Mouse (Mus musculus) E14TG2a.4 (cell line): ENCODE data around the gene Casc3.

ENCODE experiments used
- H3K27me3 ChIP-seq: 2 replicates; pipeline ENCODE4 v1.6.1; 2014; ENCODE audit warnings: low read length, control low read depth; ENCODE audit not compliant: insufficient read depth
- H3K36me3 ChIP-seq: 2 replicates; pipeline ENCODE4 v1.6.1; 2014; ENCODE audit warnings: low read length, control low read depth; ENCODE audit not compliant: insufficient read depth
- H3K4me1 ChIP-seq: replicated peaks from 2 replicates; pipeline ENCODE4 v1.6.1; 2014; ENCODE audit warnings: low read depth, low read length, control low read depth
- H3K4me3 ChIP-seq: replicated peaks from 2 replicates; pipeline ENCODE4 v1.5.1; 2014; ENCODE audit warnings: mild to moderate bottlenecking, low read length
- H3K9me3 ChIP-seq: 2 replicates; pipeline ENCODE4 v1.6.1; 2014; ENCODE audit warnings: low read length, control low read depth
- CTCF ChIP-seq: conservative IDR thresholded peaks from 2 replicates; pipeline ENCODE4 v1.5.1; 2014; ENCODE audit warnings: low read length
- NANOG ChIP-seq: IDR thresholded peaks from 2 replicates; pipeline ENCODE4 v1.6.1; 2014; ENCODE audit warnings: borderline replicate concordance, low read length, mixed read lengths
- POU5F1 ChIP-seq: IDR thresholded peaks from 2 replicates; pipeline ENCODE4 v1.6.1; 2014; ENCODE audit warnings: low read length, borderline replicate concordance

Casc3 gene

GRCm38 (mm10) chr11:98854659-98855058 lies 50.0 kb downstream of the Casc3 start:
- no peaks in the 10 kb centered on the region for H3K9me3 ChIP-seq
- H3K4me3 ChIP-seq, result no peak overlapping the region
- peaks cover 49% of the 10 kb centered on the region for H3K4me1 ChIP-seq
- H3K36me3 ChIP-seq, result no peaks in the 10 kb centered on the region
- H3K27me3 ChIP-seq, result peaks cover 23% of the 10 kb centered on the region
- TF ChIP-seq CTCF (no peak), NANOG (no peak), POU5F1 (no peak)

GRCm38 (mm10) chr11:98858759-98859731 lies 54.3 kb downstream of the Casc3 start:
- no peaks in the 10 kb centered on the region for H3K9me3 ChIP-seq
- H3K4me3 ChIP-seq, result peak overlapping the region; percentile 24; the same call in 1 of the 2 replicates
- H3K36me3 ChIP-seq, result no peaks in the 10 kb centered on the region
- H3K27me3 ChIP-seq, result no peaks in the 10 kb centered on the region
- TF ChIP-seq POU5F1 (no peak), CTCF (peak; percentile 83)
- peaks cover 26% of the 10 kb centered on the region for H3K4me1 ChIP-seq

- no peak for TF ChIP-seq NANOG
- no peak for TF ChIP-seq CTCF
- TF ChIP-seq POU5F1, result no peak
- H3K9me3 ChIP-seq, result no peaks in the 10 kb centered on the region
Measured at GRCm38 (mm10) chr11:98863028-98863750, 58.5 kb downstream of the Casc3 start, which contains the start of gene Wipf2. Wipf2 (plus strand) TSS chr11:98863638.

DNA sequence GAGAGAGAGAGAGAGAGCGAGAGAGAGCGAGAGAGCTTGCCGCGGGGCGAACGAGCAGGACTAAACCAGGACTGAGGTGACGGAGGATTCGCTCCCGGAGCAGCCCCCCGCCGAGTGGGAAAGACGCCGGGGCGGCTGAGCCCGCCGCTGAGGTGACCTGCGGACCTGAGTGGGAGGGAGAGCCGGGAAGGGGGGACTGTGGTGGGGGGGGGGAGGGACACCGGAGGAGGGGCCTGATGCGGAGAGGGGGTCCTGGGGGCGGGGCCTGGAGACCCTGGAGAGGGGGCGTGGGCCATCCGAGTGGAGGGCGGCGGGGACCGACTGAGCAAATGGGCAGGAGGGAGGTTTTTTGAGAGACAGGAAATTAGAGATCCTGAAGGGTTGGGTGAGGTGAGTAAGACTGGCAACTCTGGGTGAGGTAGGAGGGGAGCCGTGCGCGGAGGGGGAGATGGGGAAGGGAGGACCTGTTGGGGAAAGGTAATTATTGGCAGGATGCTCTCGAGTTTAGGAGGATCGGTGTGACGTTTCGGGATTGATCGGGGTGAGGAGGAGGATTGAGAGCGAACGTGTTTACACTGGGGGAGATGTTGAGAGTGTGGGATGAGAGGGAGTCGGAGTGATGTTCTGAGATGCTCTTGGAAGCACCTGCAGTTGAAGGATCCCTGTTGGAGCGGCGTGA lies 59.2 kb downstream of the Casc3 start:
- H3K9me3 ChIP-seq, result no peaks in the 10 kb centered on the region
- TF ChIP-seq CTCF (no peak), NANOG (no peak), POU5F1 (no peak)
- H3K27me3 ChIP-seq, result no peaks in the 10 kb centered on the region
- H3K36me3 ChIP-seq, result peaks cover 21% of the 10 kb centered on the region
- peak overlapping the region; percentile 83 for H3K4me3 ChIP-seq
- peaks cover 23% of the 10 kb centered on the region for H3K4me1 ChIP-seq

More at GRCm38 (mm10) chr11:98863028-98863750, 58.5 kb downstream of the Casc3 start, which contains the start of gene Wipf2:
- Histone ChIP-seq H3K36me3 (peaks cover 17% of the 10 kb centered on the region), H3K4me1 (peaks cover 28% of the 10 kb centered on the region), H3K4me3 (peak within 1 kb of the TSS; percentile 83), H3K27me3 (no peaks in the 10 kb centered on the region)

- Histone ChIP-seq H3K9me3 (no peaks in the 10 kb centered on the region), H3K36me3 (peaks cover 43% of the 10 kb centered on the region), H3K4me1 (peaks cover 31% of the 10 kb centered on the region), H3K27me3 (no peaks in the 10 kb centered on the region), H3K4me3 (no peak overlapping the region)
- TF ChIP-seq POU5F1 (no peak), CTCF (no peak), NANOG (no peak)
Measured at GRCm38 (mm10) chr11:98867293-98867692, 62.6 kb downstream of the Casc3 start.

- TF ChIP-seq CTCF (no peak), NANOG (no peak), POU5F1 (no peak)
- Histone ChIP-seq H3K36me3 (peaks cover 43% of the 10 kb centered on the region), H3K9me3 (no peaks in the 10 kb centered on the region), H3K27me3 (no peaks in the 10 kb centered on the region), H3K4me1 (peaks cover 31% of the 10 kb centered on the region), H3K4me3 (no peak overlapping the region)
Measured at GRCm38 (mm10) chr11:98869906-98870305, 65.2 kb downstream of the Casc3 start.

DNA sequence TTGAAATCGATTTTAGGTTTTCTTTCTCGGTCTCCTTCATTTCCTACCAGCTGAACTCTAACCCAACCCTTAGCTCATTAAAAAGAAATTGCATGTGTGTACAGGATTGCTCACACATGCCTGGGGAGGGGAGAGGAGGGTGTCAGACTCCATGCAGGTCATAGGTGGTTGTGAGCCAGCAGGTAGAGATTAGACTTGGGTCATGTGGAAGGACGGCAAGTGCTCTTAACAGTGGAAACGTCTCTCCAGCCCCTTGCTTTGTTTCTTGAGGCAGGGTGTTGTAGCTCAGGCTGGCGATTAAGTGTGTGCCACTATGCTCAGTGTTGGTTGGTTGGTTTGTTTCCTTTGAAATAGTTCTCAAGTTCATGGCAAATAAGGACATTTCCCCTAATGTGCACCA lies 66.1 kb downstream of the Casc3 start:
- H3K4me1 ChIP-seq, result peaks cover 34% of the 10 kb centered on the region
- peaks cover 43% of the 10 kb centered on the region for H3K36me3 ChIP-seq
- TF ChIP-seq CTCF (no peak), POU5F1 (no peak), NANOG (no peak)
- no peak overlapping the region for H3K4me3 ChIP-seq
- H3K27me3 ChIP-seq, result no peaks in the 10 kb centered on the region
- H3K9me3 ChIP-seq, result no peaks in the 10 kb centered on the region

GRCm38 (mm10) chr11:98871416-98871815 lies 66.7 kb downstream of the Casc3 start:
- Histone ChIP-seq H3K27me3 (no peaks in the 10 kb centered on the region), H3K4me3 (no peak overlapping the region), H3K36me3 (peaks cover 43% of the 10 kb centered on the region), H3K4me1 (peaks cover 34% of the 10 kb centered on the region), H3K9me3 (no peaks in the 10 kb centered on the region)
- TF ChIP-seq CTCF (no peak), POU5F1 (no peak), NANOG (no peak)
